Mouse (Mus musculus) A20 (cell line): ENCODE data around the gene Olfr370.
"Not testable (repeated sequence)": the region's sequence is repeated elsewhere in the genome, so short reads cannot be mapped to it uniquely, and the experiment has no call there.

Experiments
- DNase-seq: peaks from one replicate; pipeline ENCODE4 v3.0.0-alpha.2; 2011; ENCODE audit warnings: low read depth, low spot score

The Olfr370 gene

DNA sequence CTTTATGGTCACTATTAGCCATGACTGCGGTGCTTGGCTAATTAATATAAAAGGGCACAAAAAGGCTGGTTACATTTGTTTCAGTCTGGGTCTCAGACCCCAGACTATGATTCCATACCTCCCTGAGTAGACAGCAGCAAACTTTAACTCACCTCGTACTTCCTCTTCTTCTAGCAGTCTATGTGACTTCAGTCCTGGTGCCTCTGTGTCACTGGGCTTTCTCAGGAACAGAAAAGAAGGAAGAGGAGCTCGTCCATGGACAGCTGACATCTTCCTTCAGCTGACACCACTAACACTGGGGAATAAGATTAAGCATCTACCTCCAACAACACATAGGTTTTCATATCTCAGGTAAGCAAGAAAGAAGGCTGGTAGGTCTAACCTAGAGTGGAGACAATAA, at the start of gene Olfr370:
Gene Olfr370 (plus strand): TSS at position 45 of the 400 bp plus-strand sequence.
- DNase-seq: no peak

DNA sequence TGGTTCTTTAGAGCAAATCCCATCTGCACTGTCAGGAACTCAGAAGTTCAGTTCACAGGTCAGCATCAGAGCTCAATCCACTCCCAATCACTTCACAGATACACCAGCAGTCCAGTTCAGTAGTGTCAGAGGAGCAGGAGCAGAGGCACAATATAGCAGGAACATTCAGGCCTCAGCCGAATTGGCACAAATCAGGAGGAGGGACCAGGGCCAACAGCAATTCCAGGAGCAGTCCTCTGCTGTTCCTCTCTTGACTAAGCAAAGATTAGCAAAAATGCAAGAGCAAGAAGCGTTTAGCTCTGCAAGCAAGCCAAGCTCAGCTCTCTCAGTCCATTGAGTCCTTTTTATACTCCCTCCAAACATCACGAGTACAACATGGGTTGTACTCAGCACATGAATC, 23.9 kb upstream of the Olfr370 start:
- no peak for DNase-seq

DNA sequence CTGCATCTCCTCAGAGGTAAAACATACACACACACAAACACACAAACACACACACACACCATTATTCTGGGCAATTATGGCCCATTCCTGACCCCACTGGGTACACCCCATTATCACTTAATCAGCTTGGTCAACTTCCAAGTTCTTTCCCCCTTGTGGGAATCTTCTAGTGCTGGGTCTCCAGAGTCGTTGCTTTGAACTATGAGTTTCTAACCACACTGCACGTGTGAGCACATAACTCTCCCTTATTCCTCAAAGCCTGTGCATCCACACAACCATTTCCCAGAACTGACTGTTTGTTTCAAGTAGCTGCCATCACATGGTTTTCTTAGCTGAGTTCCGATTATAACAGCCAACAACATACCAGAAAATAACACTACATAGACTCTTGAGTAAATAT, 15.1 kb upstream of the Olfr370 start:
- no peak for DNase-seq

DNA sequence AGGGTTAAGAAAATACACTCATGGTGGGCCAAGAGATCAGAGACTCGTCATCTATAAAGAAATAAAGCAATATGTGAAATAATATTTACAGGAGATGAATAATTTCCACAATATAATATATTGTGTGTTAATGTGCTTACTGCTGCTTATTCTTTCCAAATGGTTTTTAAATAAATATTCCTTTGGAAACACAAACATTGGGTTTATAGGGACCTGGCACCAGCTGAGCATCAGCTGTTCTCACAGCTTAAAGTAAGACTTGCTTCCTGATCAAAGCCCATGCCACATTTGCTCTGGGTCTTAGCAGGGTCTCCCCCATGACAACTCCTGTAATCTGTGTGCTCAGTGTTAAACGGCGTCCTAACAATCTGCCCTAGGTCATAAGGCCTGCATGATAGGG, 14.7 kb upstream of the Olfr370 start:
- DNase-seq: not testable (repeated sequence)

DNA sequence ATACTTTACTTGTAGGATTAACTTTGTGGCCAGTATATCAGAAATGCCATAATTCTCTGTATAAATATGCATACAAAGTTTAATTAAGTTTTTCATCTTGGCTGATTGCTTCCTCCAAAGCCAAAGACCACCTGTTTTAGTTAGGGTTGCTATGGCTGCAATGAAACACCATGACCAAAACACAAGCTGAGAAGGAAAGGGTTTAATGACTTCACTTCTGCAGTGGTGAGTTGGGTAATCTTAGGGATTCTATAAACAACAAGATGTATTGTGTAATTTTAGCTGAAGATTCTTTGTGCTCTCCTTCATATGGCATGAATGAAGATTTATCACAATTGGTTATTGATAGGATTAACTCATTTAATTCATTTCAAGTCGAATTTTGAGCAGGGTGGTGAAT, 14.3 kb upstream of the Olfr370 start:
- DNase-seq: peak; percentile 1

DNA sequence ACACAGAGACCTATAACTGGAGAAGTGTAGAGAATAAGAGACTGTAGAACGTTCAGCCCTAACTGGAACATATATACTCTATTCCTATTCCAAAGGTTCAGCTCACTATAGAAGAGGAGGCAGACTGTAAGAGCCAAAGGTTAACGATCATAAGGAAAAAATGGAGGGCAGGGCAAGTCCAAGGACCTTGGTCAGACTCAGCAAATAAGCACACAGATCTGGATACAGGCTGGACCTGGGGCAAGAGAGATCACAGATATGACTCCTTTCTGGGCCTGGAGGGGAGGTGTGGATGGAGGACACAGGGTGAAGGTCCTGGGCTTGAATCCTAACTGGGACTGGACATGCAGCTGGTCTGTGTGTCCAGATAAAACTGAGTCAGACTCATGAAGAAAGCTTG, 778 bp upstream of the Olfr370 start:
- no peak for DNase-seq

DNA sequence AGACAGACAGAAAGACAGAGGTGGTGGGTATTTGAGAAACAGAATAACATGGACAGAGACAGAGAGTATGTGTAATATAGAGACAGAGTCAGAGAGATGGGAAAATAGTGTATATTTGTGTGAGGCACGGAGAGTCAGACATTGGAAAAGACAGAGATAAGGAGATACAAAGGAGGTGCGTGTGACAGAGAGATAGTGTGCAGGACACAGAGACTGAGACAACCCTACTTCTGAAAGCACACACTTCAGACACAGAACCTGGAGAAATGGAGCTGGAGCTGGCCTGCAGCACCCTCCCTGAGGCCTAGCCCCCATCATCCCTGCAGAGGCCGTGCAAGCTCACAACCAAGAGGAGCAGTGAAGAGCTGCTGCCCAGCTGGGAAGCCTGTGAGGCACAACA, 27.1 kb downstream of the Olfr370 start:
- DNase-seq: no peak

DNA sequence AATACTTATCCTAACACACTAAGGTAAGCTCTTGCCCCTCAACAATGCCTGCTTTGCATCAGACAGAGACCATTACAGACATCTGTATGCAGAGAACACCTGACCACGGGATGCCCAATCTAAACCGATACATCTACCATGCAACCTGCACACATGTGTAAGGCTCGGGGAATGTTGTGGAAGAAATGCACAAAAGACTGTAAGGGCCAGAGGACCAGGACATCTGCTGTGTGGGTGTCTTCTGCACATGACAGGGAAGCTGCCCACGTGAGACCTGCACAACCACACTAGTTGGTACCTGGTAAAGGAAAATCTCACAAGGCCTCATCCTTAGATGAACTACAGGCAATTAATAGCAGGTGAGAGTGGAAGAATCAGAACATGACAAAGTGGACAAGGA, 27.7 kb downstream of the Olfr370 start:
- DNase-seq: no peak

DNA sequence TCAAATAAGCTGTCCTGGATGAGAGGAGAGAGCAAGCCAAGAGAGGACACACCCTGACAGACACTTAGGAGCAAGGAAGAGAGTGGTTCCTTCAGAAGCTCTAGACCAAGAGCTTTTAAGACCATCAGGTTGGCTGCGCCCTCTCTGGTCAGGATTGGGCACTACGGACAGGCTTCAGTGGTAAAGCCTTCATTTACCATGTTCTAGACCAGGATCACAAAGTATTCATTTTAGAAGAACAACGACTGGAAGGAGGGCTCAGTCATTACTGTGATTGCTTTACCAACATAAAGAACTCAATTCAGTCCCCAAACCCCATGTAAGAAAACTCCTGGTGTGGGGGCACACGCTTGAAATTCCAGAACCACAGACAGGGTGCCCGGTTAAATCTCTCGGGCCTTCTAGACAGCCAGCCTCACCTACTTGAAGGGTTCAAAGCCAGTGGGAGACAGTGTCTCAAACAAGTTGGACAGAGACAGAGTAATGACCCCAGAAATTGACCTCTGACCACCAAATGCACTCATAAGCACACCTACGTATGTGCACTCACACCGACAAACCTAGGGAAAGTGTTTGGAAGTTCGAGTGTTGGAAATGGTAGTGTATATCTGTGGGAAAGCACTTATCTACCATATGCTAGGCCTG, 30.3 kb downstream of the Olfr370 start:
- no peak for DNase-seq

DNA sequence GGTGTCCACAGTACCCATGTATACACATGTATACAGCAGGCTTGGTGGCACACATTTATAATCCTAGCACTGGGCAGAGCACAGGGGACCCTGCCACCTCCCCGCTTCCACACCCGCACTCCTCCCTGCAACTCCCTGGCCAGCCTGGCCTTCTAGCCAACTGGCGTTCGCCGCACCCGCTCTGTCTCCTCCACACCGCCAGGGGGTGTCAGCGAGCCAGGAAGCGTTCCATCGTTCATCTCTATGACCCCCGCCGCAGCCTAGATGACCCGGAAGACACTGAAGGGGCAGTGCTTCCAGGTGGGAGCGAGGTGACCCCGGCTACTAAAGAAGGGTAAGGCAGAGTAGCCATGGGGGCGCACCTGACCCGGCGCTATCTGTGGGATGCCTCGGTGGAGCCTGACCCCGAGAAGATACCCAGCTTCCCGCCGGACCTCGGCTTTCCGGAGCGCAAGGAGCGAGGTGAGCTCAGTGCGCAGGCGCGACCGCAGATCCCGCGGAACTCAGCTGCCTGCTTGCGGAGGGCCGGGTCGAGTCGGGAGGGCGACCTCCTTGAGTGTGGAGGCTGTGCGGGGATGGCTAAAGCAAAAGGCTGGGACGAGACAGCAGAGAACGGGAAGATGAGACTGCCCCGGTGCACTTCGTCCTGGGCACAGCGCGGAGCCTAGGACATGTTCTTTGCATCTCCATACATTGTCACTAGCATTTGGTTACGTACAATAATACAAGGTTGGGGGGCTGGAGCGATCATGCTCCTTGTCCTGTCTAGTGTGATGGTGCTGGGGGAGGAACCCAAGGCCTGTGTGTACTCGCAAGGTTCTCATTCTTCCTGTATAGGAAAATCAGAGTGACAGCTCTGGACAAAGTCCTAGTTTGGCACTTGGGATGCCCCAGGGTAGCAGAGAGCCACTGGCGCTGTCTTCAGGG, 31.2 kb downstream of the Olfr370 start, which contains the start of gene Ndufb7:
Gene Ndufb7 (plus strand): TSS at position 203 of the 927 bp plus-strand sequence.
- peak; percentile 94 for DNase-seq

DNA sequence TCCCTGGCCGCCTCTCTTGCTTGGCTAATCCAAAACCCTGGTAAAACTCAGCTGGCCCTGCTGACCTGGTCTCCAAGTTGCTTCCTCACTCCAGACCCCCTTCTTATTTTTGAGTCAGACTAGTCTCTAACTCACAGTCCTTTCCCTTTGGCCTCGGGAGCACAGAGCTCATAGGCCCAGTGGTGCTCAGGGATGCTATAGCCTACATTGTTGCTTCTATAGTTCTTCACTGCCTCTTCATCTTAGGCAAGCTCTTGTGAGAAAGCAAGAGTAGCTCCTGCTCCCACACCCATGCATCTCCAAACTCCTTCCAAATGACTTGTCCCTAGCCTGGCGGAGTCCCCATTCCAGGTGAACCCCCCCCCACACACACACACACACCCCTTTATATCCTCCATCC, 32.1 kb downstream of the Olfr370 start:
- no peak for DNase-seq

DNA sequence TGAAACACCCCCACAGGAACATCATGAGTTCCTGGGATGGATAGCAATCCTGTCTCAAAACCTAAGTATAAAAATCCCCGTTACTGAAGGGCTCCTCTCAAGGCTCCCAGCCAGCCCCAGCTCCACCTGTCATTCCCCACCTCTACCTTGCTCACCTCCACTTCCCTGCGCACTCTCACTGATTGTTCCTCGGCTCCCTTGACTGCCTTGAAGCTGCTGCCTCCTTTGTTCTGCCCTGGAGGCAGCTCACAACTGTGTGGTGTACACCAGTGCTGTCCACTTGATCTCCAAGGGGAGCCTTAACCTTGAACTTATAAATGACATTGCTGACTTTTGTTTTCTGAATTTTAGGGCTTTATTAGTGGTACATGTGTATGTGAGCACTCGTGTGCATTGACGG, 32.5 kb downstream of the Olfr370 start:
- DNase-seq: no peak

DNA sequence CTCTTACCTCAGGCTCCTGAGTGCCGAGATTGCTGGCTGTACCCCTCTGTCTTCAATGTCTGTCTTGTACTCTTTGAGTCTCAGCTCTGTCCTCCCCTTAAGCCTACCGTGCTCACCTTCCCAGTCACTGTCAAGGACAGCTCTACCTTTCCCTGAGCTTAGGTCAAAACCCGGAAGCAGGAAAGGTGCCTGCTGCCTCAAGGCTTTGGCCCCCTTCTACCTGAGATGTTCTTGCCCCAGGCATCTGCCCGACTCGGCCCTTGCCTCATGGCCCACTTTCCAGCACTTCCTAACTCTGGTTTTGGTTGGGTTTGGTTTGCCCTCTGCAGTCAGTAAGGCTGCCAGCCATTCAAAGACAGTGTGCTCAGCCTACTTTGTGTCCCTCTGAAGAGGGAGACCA, 33.2 kb downstream of the Olfr370 start:
- no peak for DNase-seq

DNA sequence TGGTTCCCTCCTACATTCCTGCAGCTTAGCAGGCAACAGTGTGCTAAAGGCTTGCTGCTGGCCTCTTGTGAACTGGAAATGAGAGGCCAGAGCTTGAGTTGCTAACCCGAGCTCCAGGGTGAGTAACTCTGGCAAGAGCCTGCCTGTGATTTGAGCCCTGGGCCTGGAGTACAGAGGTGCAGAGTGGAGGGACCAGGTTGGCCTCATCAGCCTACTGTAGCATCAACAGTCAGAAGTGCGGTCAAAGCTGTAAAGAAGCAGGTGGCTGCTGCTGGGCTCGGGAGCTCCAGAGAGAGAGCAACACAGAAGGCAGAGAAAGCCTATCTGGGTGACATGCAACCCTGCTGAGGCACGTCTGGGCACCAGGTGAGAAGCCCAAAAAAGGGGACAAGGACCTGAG, 33.6 kb downstream of the Olfr370 start:
- no peak for DNase-seq

DNA sequence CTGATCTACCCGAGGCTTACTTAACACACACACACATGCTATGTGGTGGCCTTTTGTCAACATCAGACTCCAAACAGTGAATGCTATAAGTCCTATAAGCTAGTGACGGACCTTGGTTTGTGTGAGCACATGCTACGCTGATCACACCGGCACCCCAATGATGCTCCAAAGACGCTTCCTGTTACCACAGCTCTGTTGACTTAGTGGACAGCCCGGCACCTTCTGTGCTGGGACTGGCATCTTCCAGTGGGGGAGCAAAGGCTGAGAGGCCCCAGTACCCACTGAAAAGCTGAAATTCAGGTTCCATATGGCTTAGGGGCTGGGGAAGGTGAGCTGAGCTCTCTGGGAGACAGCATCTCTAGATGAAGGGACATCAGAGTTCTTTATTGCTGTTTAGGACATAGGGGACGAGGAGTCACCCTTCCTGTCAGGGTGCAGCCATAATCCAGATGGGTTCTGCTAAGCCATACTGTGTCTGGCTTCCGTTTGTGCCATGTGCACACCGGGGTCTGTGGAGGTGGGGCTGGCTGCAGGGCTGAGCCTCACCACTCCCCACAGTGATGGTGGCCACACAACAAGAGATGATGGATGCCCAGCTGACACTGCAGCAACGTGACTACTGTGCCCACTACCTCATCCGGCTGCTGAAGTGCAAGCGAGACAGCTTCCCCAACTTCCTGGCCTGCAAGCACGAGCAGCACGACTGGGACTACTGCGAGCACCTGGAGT, 34.9 kb downstream of the Olfr370 start:
- no peak for DNase-seq

DNA sequence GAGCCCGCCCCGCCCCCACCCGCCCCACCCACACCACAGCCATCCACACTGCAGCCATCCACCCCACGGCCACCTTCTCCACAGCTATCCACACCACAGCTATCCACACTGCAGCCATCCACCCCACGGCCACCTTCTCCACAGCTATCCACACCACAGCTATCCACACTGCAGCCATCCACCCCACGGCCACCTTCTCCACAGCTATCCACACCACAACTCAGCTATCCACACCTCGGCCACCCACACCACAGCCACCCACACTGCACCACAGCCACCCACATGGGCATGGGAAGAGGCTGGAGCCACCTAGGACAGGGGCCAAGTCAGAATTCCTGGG, 35.4 kb downstream of the Olfr370 start:
- not testable (repeated sequence) for DNase-seq

DNA sequence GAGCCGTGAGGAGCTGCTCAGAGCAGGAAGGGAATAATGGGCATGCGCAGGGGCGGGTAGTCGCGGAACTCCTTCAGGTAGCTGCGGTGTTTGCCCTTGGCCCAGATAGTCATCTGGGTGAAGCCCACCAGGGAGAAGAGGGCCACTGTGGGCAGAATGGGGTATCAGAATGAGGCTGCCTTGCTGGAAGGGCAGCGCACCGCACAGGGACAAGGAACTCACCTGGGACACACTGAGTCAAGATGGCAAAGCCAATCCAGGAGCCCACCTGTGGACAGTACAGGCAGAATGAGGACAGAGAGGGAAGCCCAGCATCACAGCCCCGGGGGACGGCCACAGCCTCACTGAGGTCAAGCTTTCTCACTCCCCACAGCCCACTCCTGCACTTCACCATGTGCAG, 36.2 kb downstream of the Olfr370 start:
- no peak for DNase-seq

DNA sequence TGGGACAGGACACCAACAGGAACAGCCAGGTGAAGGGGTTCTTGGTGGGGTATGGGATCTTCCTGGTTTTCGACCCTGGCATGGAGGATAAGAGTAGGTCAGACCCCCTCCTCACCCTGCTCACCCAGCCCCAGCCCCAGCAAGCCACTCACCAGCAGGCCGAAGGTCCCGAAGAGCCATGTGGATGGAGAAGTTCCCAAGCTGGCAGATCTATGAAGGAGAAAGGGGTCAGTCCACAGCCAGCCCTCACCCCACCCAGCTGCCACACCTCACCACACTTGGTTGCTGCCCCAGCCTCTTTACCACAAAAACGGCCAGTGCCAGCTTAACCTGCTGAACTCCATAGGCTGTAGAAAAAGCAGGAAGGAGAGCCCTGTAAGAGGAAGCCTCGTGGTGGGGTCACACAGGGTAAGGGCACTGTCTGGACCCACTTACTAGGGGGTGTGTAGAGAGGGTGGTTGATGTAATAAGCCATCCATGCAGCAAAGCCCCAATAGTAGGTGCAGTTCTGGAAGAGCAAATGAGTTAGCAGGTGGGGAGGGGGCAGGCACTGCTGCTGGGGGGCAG, 36.7 kb downstream of the Olfr370 start:
- DNase-seq: no peak

DNA sequence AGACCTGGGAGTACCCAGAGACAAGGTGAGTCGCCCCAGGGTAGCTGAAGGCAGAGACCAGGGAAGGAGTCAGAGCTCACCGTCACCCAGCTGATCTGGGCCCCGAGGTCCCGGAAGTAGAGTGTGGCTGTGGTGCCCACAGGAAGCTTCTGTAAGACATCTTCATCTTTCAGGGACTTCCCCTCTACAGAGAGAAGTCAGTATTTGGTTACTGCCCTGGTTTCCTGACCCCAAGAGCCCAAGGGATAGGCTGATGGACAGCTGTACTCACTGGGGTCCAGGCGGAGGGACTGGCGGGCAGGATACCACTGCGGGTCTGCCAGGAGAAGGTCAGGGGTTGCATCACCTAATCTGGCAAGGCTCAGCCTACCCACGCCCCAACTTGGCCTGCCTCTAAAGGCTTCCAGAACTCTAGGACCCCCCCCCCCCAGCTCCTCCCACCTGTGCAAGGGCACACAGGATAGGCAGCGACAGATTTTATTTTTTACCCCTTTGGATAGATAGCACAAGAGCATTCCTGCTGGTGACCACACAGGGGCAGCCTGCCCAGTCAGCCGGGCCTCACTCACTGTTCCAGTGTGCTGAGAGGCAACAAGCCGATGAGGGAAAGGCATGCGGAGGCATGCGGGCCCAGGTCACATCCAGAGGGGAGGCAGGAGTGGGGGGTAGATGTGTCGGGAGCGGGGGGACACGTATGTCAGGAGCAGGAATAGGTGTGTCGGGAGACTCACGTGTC, 37.7 kb downstream of the Olfr370 start:
- no peak for DNase-seq

DNA sequence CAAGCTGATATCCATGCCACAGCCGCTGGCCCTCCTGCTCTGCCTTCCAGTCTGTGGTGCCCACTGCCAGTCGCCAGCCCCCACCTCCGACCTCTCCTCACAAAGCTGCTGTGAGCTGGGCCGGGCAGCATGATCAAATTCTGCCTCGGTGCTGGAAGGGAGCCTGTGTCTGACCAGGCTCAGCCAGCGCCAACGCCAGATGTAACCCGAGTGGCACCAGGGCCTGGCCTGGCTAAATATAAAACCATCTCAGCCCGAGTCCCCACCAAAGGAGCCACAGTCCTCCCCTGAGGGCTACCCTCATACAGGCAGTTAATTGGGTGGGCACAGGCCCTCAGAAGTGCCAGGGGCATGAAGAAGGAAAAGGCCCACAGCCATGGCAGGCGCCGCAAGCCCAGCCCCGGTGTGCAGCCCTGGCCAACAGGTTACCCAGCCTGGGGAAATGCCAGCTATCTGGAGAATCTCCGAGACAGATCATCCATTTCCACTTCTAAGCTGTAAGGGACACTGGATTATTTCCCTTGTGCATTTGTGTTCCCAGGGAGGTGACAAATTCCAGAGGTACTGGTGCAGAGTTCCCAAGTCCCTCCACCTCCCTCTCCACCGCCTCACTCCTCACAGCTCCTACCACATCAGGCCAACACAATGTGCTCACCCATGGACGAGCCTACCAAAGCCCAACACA, 39.2 kb downstream of the Olfr370 start:
- DNase-seq: no peak
